22 mouse cellular contexts compared by ENCODE assay signal in genomic region chrX:136365809-136366208, GRCm38 (mm10).
DNase-seq lines count a peak whose midpoint lies in the region; ATAC-seq lines count a peak whose summit lies in the region.
"Had no signal": no experiment of that assay in that cellular context is flagged by ENCODE, and none has a peak within 500 bp of the region (broad histone marks: within the 10 kb centered on the region; RNA-seq: fewer than 3 reads in every experiment).

No protein-coding gene starts in this region.

- 39% methylated on average over 2 of the region's 2 CpGs for WGBS in midbrain, embryonic 16.5 days
- WGBS in midbrain, embryonic 11.5 days: 56% methylated on average over 2 of the region's 2 CpGs

- no peaks in the 10 kb centered on the region for H3K4me1 ChIP-seq in midbrain, embryonic 16.5 days (ENCODE audit: control insufficient read depth, insufficient read depth, low read length)
- H3K4me1 ChIP-seq in midbrain, embryonic 11.5 days (ENCODE audit: control insufficient read depth, insufficient read depth, low read length): no peaks in the 10 kb centered on the region
- H3K4me1 ChIP-seq: embryonic facial prominence, embryonic 13.5 days; forebrain, embryonic 15.5 days; heart, embryonic 15.5 days; hindbrain, embryonic 10.5 days; hindbrain, embryonic 15.5 days had no signal

- no peak overlapping the region for H3K9ac ChIP-seq in midbrain, embryonic 16.5 days (ENCODE audit: low read depth, low read length)
- no peak overlapping the region for H3K9ac ChIP-seq in midbrain, embryonic 11.5 days (ENCODE audit: low read length)
- H3K9ac ChIP-seq: embryonic facial prominence, embryonic 13.5 days; forebrain, embryonic 15.5 days; heart, embryonic 15.5 days; hindbrain, embryonic 15.5 days had no signal

- H3K4me2 ChIP-seq in midbrain, embryonic 16.5 days (ENCODE audit: low read length): no peak overlapping the region
- H3K4me2 ChIP-seq in midbrain, embryonic 11.5 days: no peak overlapping the region
- H3K4me2 ChIP-seq: embryonic facial prominence, embryonic 13.5 days; forebrain, embryonic 15.5 days; heart, embryonic 11.5 days; heart, embryonic 15.5 days; hindbrain, embryonic 15.5 days had no signal

- H3K36me3 ChIP-seq in midbrain, embryonic 16.5 days (ENCODE audit: control insufficient read depth, insufficient read depth, low read length): no peaks in the 10 kb centered on the region
- H3K36me3 ChIP-seq in midbrain, embryonic 11.5 days (ENCODE audit: control insufficient read depth, insufficient read depth, low read length): no peaks in the 10 kb centered on the region
- H3K36me3 ChIP-seq: embryonic facial prominence, embryonic 13.5 days; forebrain, embryonic 15.5 days; heart, embryonic 15.5 days; hindbrain, embryonic 10.5 days; hindbrain, embryonic 15.5 days had no signal

- H3K4me3 ChIP-seq in midbrain, embryonic 16.5 days (ENCODE audit: low read depth, low read length): no peak overlapping the region
- no peak overlapping the region for H3K4me3 ChIP-seq in midbrain, embryonic 11.5 days (ENCODE audit: low read depth, low read length)
- H3K4me3 ChIP-seq: embryonic facial prominence, embryonic 13.5 days; forebrain, embryonic 15.5 days; heart, adult 2 months; heart, embryonic 15.5 days; hindbrain, embryonic 10.5 days; hindbrain, embryonic 15.5 days had no signal

- peak; percentile 15 for DNase-seq in heart, adult 11 months
- DNase-seq in heart, postnatal 4 days: no peak
- no peak for DNase-seq in midbrain, embryonic 11.5 days (ENCODE audit: low spot score, missing footprints)
- DNase-seq in brain, adult 2 months (ENCODE audit: low read depth, low spot score): peak; percentile 16
- no peak for DNase-seq in retina, postnatal 1 day
- no peak for DNase-seq in left cerebral cortex, postnatal 36 days (ENCODE audit: low spot score in 2 of 2)
- DNase-seq: adrenal gland, adult 8-10 months; adrenal gland, postnatal 36 days; cerebellum, adult 18-20 months; cerebellum, adult 9-11 months; cerebellum, postnatal 36 days; gastrocnemius, postnatal 10 days; heart, adult 2 months; heart, postnatal 14 days had no signal

- H3K9me3 ChIP-seq in midbrain, embryonic 16.5 days (replicated peaks; ENCODE audit: control insufficient read depth, low read length, poor library complexity, severe bottlenecking): no peaks in the 10 kb centered on the region
- H3K9me3 ChIP-seq in midbrain, embryonic 11.5 days (ENCODE audit: control insufficient read depth, low read length): no peaks in the 10 kb centered on the region
- H3K9me3 ChIP-seq: embryonic facial prominence, embryonic 13.5 days; forebrain, embryonic 15.5 days; heart, embryonic 15.5 days; hindbrain, embryonic 10.5 days; hindbrain, embryonic 15.5 days had no signal

- no peaks in the 10 kb centered on the region for H3K27me3 ChIP-seq in midbrain, embryonic 16.5 days (ENCODE audit: control insufficient read depth, insufficient read depth, low read depth, low read length)
- no peaks in the 10 kb centered on the region for H3K27me3 ChIP-seq in midbrain, embryonic 11.5 days (ENCODE audit: control insufficient read depth, insufficient read depth, low read length)
- H3K27me3 ChIP-seq: embryonic facial prominence, embryonic 13.5 days; forebrain, embryonic 15.5 days; heart, embryonic 15.5 days; hindbrain, embryonic 15.5 days had no signal

- intact Hi-C loops in left cerebral cortex, postnatal 36 days (cut with DNase I): no loop called here

- no peak for ATAC-seq in midbrain, embryonic 16.5 days
- no peak for ATAC-seq in midbrain, embryonic 11.5 days (ENCODE audit: low FRiP score)
- ATAC-seq: forebrain, embryonic 15.5 days; inflammation-experienced regulatory T-cells, adult 6 months had no signal

- H3K27ac ChIP-seq in midbrain, embryonic 16.5 days (ENCODE audit: low read length): peak overlapping the region; percentile 28; the same call in 1 of the 2 replicates
- H3K27ac ChIP-seq in midbrain, embryonic 11.5 days (ENCODE audit: low read depth, low read length): no peak overlapping the region
- H3K27ac ChIP-seq: embryonic facial prominence, embryonic 13.5 days; forebrain, embryonic 15.5 days; heart, adult 2 months; heart, embryonic 15.5 days; hindbrain, embryonic 10.5 days; hindbrain, embryonic 15.5 days had no signal

Comparison
In these comparisons a context has a peak if more than half of its experiments do, and no peak if none do; other contexts are left out.
1. DNase-seq: peak in heart, adult 11 months (single experiment) and brain, adult 2 months (single experiment); none in heart, postnatal 4 days (single experiment), midbrain, embryonic 11.5 days (single experiment), retina, postnatal 1 day (single experiment) and left cerebral cortex, postnatal 36 days (0 of 2).